In genomic region chr5:110635951-110636707, GRCm38 (mm10) we compare ENCODE assay signal across 8 mouse cellular contexts. TPM values are rescaled to one million over a fixed set of nuclear protein-coding genes. Genes with fewer than 3 reads are reported as not detected.
DNase-seq lines count a peak whose midpoint lies in the region; ATAC-seq and TF ChIP-seq lines count a peak whose summit lies in the region.

No protein-coding gene starts in this region.

- H3K27me3 ChIP-seq in intestine, embryonic 15.5 days (replicated peaks): no peaks in the 10 kb centered on the region
- no peaks in the 10 kb centered on the region for H3K27me3 ChIP-seq in intestine, embryonic 16.5 days (replicated peaks; ENCODE audit: control insufficient read depth, insufficient read depth, low read length)
- H3K27me3 ChIP-seq in CH12.LX (replicated peaks): peaks cover 2% of the 10 kb centered on the region
- no peaks in the 10 kb centered on the region for H3K27me3 ChIP-seq in lung, postnatal 0 days (replicated peaks; ENCODE audit: insufficient read depth, low read length)

- TF ChIP-seq POLR2A in CH12.LX (IDR thresholded peaks at IDR 0.05; ENCODE audit: low read depth, low read length): no peak
- no peak for TF ChIP-seq POLR2A in cortical plate, adult 2 months (IDR thresholded peaks at IDR 0.05; ENCODE audit: extremely low read depth, insufficient read depth, low read length)

- ATAC-seq in intestine, embryonic 15.5 days: peak; percentile 34; the same call in 1 of the 2 replicates
- no peak for ATAC-seq in intestine, embryonic 16.5 days
- ATAC-seq in lung, postnatal 0 days: peak; percentile 37

- H3K79me2 ChIP-seq in CH12.LX (replicated peaks; ENCODE audit: control insufficient read depth, extremely low read depth, insufficient read depth, poor library complexity, severe bottlenecking): no peaks in the 10 kb centered on the region

- TF ChIP-seq RAD21 in CH12.LX (IDR thresholded peaks at IDR 0.05; ENCODE audit: low read depth, low read length): peak; percentile 83

- H3K9me3 ChIP-seq in intestine, embryonic 15.5 days: no peaks in the 10 kb centered on the region
- no peaks in the 10 kb centered on the region for H3K9me3 ChIP-seq in intestine, embryonic 16.5 days (ENCODE audit: control insufficient read depth, low read length)
- H3K9me3 ChIP-seq in CH12.LX (replicated peaks; ENCODE audit: low read length): no peaks in the 10 kb centered on the region
- no peaks in the 10 kb centered on the region for H3K9me3 ChIP-seq in lung, postnatal 0 days (ENCODE audit: low read length)

- no peaks in the 10 kb centered on the region for H3K36me3 ChIP-seq in intestine, embryonic 15.5 days
- no peaks in the 10 kb centered on the region for H3K36me3 ChIP-seq in intestine, embryonic 16.5 days (ENCODE audit: control insufficient read depth, insufficient read depth, low read length)
- no peaks in the 10 kb centered on the region for H3K36me3 ChIP-seq in CH12.LX (replicated peaks in 1 of 2; ENCODE audit: control insufficient read depth in 1 of 2, insufficient read depth in 1 of 2, low read length in 1 of 2)
- no peaks in the 10 kb centered on the region for H3K36me3 ChIP-seq in lung, postnatal 0 days (ENCODE audit: insufficient read depth, low read length)

- no peak for TF ChIP-seq EP300 in CH12.LX (IDR thresholded peaks at IDR 0.05; ENCODE audit: low read length)
- TF ChIP-seq EP300 in lung, postnatal 0 days (IDR thresholded peaks at IDR 0.05): no peak

- 41% methylated on average over 6 of the region's 6 CpGs for WGBS in intestine, embryonic 15.5 days
- 34% methylated on average over 6 of the region's 6 CpGs for WGBS in intestine, embryonic 16.5 days
- WGBS in lung, postnatal 0 days: 35% methylated on average over 6 of the region's 6 CpGs

- peak; percentile 33 for DNase-seq in CH12.LX (ENCODE audit: extremely low read depth)
- peak; percentile 78 for DNase-seq in lung, postnatal 0 days (ENCODE audit: low spot score)
- no peak for DNase-seq in gastrocnemius, postnatal 36 days
- DNase-seq in adrenal gland, postnatal 10 days: no peak
- no peak for DNase-seq in gastrocnemius, adult 8-10 months (ENCODE audit: low spot score in 2 of 2)

- H3K9ac ChIP-seq in intestine, embryonic 15.5 days: no peak overlapping the region
- no peak overlapping the region for H3K9ac ChIP-seq in intestine, embryonic 16.5 days (ENCODE audit: low read depth, low read length)
- no peak overlapping the region for H3K9ac ChIP-seq in CH12.LX (ENCODE audit: insufficient read depth, low read depth)
- H3K9ac ChIP-seq in lung, postnatal 0 days (replicated peaks; ENCODE audit: low read depth): no peak overlapping the region

- no peak overlapping the region for H3K4me2 ChIP-seq in intestine, embryonic 15.5 days (replicated peaks)
- H3K4me2 ChIP-seq in intestine, embryonic 16.5 days (ENCODE audit: low read depth, low read length): no peak overlapping the region
- H3K4me2 ChIP-seq in CH12.LX (ENCODE audit: insufficient read depth, low read depth, poor library complexity, severe bottlenecking): no peak overlapping the region
- H3K4me2 ChIP-seq in lung, postnatal 0 days (replicated peaks; ENCODE audit: low read depth, low read length): no peak overlapping the region

- in situ Hi-C loops in CH12.LX (cut with MboI; ENCODE audit: low pct_ligation_motif_present, low pct_unique_long_range_greater_than_20kb, low sequenced_read_pairs): loop anchor here (5.0 to 10.0 kb wide), 2 partner anchors 144 to 271 kb away; no protein-coding TSS in a partner anchor

- H3K4me1 ChIP-seq in intestine, embryonic 15.5 days (replicated peaks): no peaks in the 10 kb centered on the region
- H3K4me1 ChIP-seq in intestine, embryonic 16.5 days (ENCODE audit: control insufficient read depth, insufficient read depth, low read length): no peaks in the 10 kb centered on the region
- H3K4me1 ChIP-seq in CH12.LX (ENCODE audit: control insufficient read depth in 1 of 2, insufficient read depth in 2 of 2): peaks cover 2 to 9% of the 10 kb centered on the region in 2 experiments; a peak in 2 of 4 replicates
- no peaks in the 10 kb centered on the region for H3K4me1 ChIP-seq in cortical plate, adult 2 months (ENCODE audit: control insufficient read depth, insufficient read depth, low read length)
- H3K4me1 ChIP-seq in lung, postnatal 0 days (ENCODE audit: insufficient read depth, low read depth, low read length): no peaks in the 10 kb centered on the region

- no peak overlapping the region for H3K4me3 ChIP-seq in intestine, embryonic 15.5 days (replicated peaks)
- no peak overlapping the region for H3K4me3 ChIP-seq in intestine, embryonic 16.5 days (ENCODE audit: low read length)
- no peak overlapping the region for H3K4me3 ChIP-seq in CH12.LX (replicated peaks in 1 of 3; ENCODE audit: low read depth in 2 of 3, low read length in 2 of 3, poor library complexity in 1 of 3)
- no peak overlapping the region for H3K4me3 ChIP-seq in cortical plate, adult 2 months (ENCODE audit: insufficient read depth, low read length)
- no peak overlapping the region for H3K4me3 ChIP-seq in lung, postnatal 0 days (ENCODE audit: low read depth, low read length)

- no peak overlapping the region for H3K27ac ChIP-seq in intestine, embryonic 15.5 days
- H3K27ac ChIP-seq in intestine, embryonic 16.5 days (ENCODE audit: low read length): no peak overlapping the region
- H3K27ac ChIP-seq in CH12.LX (ENCODE audit: insufficient read depth, low read depth): no peak overlapping the region
- no peak overlapping the region for H3K27ac ChIP-seq in cortical plate, adult 2 months (ENCODE audit: insufficient read depth, low read length)
- no peak overlapping the region for H3K27ac ChIP-seq in lung, postnatal 0 days (ENCODE audit: low read length)

- peak; percentile 39 to 83; a peak in 3 of 4 replicates for TF ChIP-seq CTCF in CH12.LX (conservative IDR thresholded peaks at IDR 0.05 in 1 of 2, IDR thresholded peaks at IDR 0.05 in 1 of 2; ENCODE audit: low read depth in 2 of 2, low read length in 2 of 2)
- 0 out of 2 replicates have a peak, but pooled peaks have one; percentile 29 for TF ChIP-seq CTCF in cortical plate, adult 2 months (IDR thresholded peaks at IDR 0.05; ENCODE audit: extremely low read depth, insufficient read depth, low read length)
- peak; percentile 77 for TF ChIP-seq CTCF in lung, postnatal 0 days (IDR thresholded peaks at IDR 0.05)

- intact Hi-C loops in gastrocnemius, postnatal 36 days (cut with DNase I): loop anchor here (1.0 to 5.0 kb wide), 3 partner anchors 142 to 636 kb away; no protein-coding TSS in a partner anchor

- dilution Hi-C loops in CH12.LX (cut with MboI; ENCODE audit: extremely low pct_ligation_motif_present, extremely low pct_unique_long_range_greater_than_20kb, low sequenced_read_pairs): no loop called here

TF ChIP-seq in CH12.LX, 34 proteins besides CTCF, POLR2A, EP300 and RAD21:
- TF ChIP-seq ZNF384 (IDR thresholded peaks at IDR 0.05; ENCODE audit: low read depth, low read length) (peak; percentile 82), TBP (conservative IDR thresholded peaks at IDR 0.05; ENCODE audit: low read depth, low read length) (no peak), ZKSCAN1 (IDR thresholded peaks at IDR 0.05; ENCODE audit: borderline replicate concordance, low read depth, low read length) (no peak), HCFC1 (IDR thresholded peaks at IDR 0.05; ENCODE audit: low read depth, low read length) (no peak), MAZ (IDR thresholded peaks at IDR 0.05; ENCODE audit: low read depth, low read length) (no peak), JUN (IDR thresholded peaks at IDR 0.05; ENCODE audit: insufficient read depth, low read depth, low read length) (no peak), JUND (conservative IDR thresholded peaks at IDR 0.05; ENCODE audit: low read depth, low read length) (no peak), NRF1 (IDR thresholded peaks at IDR 0.05; ENCODE audit: low read depth, low read length) (no peak), SMC3 (IDR thresholded peaks at IDR 0.05; ENCODE audit: low read depth, low read length) (peak; percentile 68), ETS1 (conservative IDR thresholded peaks at IDR 0.05; ENCODE audit: low read depth, low read length) (no peak), BHLHE40 (IDR thresholded peaks at IDR 0.05; ENCODE audit: low read depth, low read length) (no peak)

RNA-seq across cellular contexts. Expression of gene Noc4l, which starts 17.1 kb away (rescaled TPM):
- 57.0 and 57.3 TPM in 2 replicates for polyA plus RNA-seq in intestine, embryonic 15.5 days (2015; fragmentation: Nextera tagmentation; extraction: Ambion mirVana)
- polyA plus RNA-seq in intestine, embryonic 16.5 days (2015; fragmentation: Nextera tagmentation; extraction: Ambion mirVana): 52.4 and 56.3 TPM in 2 replicates
- 50.7 and 69.3 TPM in 2 replicates for total RNA-seq in CH12.LX (2012; rRNA removed)
- total RNA-seq in CH12.LX (2014; rRNA removed): 36.7 and 42.0 TPM in 2 replicates
- 104 and 160 TPM in 2 replicates for polyA plus RNA-seq in CH12.LX (2012; ENCODE audit: insufficient read length, low read depth)
- polyA plus RNA-seq in cortical plate, adult 2 months (2012; rRNA removed): 39.3 and 40.4 TPM in 2 replicates
- 16.2 and 18.9 TPM in 2 replicates for polyA plus RNA-seq in lung, postnatal 0 days (2015; fragmentation: Nextera tagmentation; extraction: Ambion mirVana)
- 10 to 100 TPM; 13.0 to 14.4 TPM for total RNA-seq in gastrocnemius, postnatal 36 days (2021)
- total RNA-seq in adrenal gland, postnatal 10 days (2021): 10 to 100 TPM; 18.2 to 19.1 TPM
- 10 to 100 TPM; 14.3 to 16.9 (median 15.0) TPM for total RNA-seq in gastrocnemius, adult 8-10 months (2022)

RNA-seq across cellular contexts. Expression of gene Ddx51, which starts 17.1 kb away (rescaled TPM):
- polyA plus RNA-seq in intestine, embryonic 15.5 days (2015; fragmentation: Nextera tagmentation; extraction: Ambion mirVana): 23.2 and 26.9 TPM in 2 replicates
- 16.3 and 17.0 TPM in 2 replicates for polyA plus RNA-seq in intestine, embryonic 16.5 days (2015; fragmentation: Nextera tagmentation; extraction: Ambion mirVana)
- total RNA-seq in CH12.LX (2012; rRNA removed) (12.3 and 16.3 TPM in 2 replicates), CH12.LX (2014; rRNA removed) (11.8 and 13.7 TPM in 2 replicates)
- 38.6 and 52.2 TPM in 2 replicates for polyA plus RNA-seq in CH12.LX (2012; ENCODE audit: insufficient read length, low read depth)
- polyA plus RNA-seq in cortical plate, adult 2 months (2012; rRNA removed): 24.6 and 29.9 TPM in 2 replicates
- 7.3 and 7.4 TPM in 2 replicates for polyA plus RNA-seq in lung, postnatal 0 days (2015; fragmentation: Nextera tagmentation; extraction: Ambion mirVana)
- total RNA-seq in gastrocnemius, postnatal 36 days (2021): 10 to 100 TPM in 1 of 2 experiments, 1 to 10 TPM in 1; 7.9 to 10.4 TPM
- 10 to 100 TPM; 16.0 to 17.6 TPM for total RNA-seq in adrenal gland, postnatal 10 days (2021)
- 1 to 10 TPM; 5.7 to 9.7 (median 7.3) TPM for total RNA-seq in gastrocnemius, adult 8-10 months (2022)

Comparison
In these comparisons a context has a peak if more than half of its experiments do, and no peak if none do; other contexts are left out.
1. DNase-seq: peak in CH12.LX (single experiment) and lung, postnatal 0 days (single experiment); none in gastrocnemius, postnatal 36 days (0 of 2), adrenal gland, postnatal 10 days (single experiment) and gastrocnemius, adult 8-10 months (0 of 2).
2. Peak in every context shown above with its lines, with median percentiles within 50 percentile points of each other: CTCF ChIP-seq.